Mouse (Mus musculus): ENCODE measurements around the gene Angptl6.

Gene Angptl6

DNA sequence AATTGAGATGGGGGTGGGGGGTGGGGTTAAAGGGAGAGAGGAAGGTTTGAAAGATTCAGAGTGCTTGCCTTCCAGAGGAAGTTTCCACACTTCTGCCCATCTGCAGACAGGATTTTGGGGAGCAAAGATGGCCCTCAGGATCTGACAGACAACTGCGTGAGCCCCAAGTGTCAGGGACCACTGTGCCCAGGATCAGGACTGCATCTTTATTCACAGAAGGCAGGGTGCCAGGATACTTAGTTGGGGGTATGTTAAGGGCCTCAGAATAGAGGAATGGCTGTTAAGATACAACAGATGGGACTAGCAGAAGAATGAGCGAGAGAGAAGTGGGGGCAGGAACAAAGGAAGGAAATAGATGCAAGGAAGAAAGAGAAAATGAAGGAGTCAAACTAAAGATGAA is 7.0 kb upstream of the Angptl6 start:
- DNase-seq (ENCODE audit: low read depth) = no peak

DNA sequence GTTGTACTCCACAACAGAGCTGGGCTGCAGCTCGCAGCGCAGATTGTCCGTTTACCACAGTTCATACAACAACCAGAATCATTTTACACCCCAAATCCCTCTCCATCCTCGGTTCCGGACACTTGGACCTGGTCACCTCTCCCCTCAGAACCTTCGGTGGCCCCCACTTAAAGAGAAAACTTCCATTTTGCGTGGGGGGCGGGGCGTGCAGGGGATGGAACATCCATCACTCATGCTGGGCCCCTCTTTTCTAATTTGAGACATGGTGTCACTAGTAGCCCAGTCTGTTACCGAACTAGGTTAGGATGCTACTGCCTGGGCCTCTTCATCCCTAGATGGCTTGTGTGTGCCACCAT is 839 bp downstream of the Angptl6 start:
- no peak for DNase-seq (ENCODE audit: low read depth)

DNA sequence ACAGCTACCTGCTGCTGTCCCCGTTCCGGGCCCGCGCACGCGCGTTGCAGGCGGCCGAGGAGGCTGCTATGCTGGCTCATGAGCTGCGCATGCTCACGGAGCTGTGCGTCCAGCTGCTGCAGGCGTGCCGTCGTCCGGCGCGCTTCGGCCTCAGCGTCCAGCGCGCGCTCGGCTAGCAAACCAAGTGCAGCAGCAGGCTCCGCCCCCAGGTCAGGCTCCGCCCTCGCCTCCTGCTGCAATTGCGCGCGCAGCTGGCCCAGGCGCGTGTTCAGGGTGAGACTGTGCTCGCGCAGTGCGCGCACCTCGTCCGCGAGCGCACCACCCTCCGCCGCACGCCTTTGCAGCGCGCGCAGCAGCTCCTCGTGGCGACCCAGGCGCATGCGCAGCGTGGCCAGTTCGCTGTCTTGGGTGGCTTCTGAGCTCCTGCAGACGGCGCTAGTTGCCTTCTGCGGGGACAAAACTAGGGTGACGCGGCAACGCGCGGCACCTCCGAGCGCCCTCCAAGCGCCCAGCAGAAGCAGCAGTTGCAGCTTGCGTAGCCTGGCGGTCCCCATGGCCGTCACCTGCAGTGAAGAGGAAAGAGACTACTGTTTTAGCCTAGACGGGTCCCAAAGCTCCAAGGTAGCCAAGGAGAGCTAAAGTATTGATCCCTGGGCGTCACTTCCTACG is 1.4 kb downstream of the Angptl6 start:
- peak; percentile 96 for DNase-seq (ENCODE audit: low read depth)

DNA sequence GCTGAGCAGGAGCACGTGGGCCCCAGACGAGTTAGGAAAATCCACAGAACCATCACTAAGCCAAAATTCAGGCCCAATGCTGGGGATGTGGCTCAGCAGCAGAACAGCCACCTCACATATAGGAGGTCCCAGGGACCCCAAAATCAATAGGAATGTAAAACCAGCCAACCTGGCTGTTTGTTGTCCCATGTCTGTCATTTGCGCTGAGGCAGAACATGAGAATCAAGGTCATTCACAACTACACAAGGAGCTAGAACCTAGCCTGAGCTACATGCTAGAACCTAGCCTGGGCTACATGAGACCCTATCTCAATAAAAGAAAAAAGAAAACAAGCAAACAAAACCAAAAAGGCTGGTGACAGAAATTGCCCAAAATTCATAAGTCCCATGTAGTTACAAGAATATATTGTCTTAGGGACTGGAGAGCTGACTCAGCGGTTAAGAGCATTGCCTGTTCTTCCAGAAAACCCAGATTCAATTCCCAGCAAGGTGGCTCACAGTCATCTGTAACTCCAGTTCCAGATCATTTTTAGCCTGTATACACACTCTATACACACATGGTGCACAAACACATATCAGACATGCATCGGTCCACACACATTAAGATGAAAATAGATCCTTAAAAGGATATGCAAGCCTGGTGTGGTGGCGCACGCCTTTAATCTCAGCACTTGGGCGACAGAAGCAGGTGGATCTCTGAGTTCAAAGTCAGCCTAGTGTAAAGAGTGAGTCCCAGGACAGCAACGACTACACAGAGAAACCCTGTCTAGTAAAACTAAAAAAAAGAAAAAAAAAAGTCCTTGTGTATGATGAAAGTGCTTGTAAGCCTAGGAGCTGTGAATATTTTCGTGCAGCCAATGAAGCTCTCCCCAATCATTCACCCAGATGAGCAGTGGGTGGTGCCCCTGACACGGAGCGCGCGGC is 2.1 kb downstream of the Angptl6 start:
- no peak for DNase-seq (ENCODE audit: low read depth)

DNA sequence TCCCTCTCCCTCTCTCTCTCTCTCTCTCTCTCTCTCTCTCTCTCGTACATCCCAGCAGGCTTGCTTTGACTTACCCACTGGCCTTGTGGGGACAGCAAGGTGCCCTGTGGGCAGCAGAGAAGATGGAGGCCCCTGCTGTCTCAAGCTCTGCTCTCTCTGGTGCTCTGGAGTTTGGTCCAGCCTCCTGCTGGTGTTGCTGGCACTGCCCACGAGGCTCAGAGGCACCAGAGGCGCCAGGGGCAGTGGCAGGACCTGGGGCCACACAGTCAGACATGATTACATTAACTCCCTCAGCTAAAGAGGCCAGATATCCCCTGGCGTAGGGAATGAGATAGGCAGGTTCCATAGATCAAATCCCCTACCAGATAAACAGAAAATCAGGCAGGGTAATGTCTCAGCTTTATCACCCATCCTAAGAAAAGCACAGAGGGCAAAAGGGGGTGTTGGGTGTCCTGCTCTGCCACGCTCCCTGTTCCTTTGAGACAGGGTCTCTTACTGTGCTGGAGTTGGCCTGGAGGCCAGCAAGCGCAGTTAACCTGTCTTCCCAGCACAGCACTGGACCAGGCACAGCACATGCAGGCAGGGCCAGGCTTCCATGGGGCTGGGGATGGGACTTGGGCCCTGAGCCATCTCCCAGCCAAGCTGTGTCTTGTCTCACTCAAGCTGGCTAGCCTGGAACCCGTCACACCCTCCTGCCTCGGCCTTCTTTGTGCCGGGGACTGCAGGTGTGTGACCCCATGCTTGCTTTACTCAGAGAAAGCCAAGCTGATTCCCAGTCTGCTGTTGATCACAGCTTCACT is 3.0 kb downstream of the Angptl6 start:
- no peak for DNase-seq (ENCODE audit: low read depth)

DNA sequence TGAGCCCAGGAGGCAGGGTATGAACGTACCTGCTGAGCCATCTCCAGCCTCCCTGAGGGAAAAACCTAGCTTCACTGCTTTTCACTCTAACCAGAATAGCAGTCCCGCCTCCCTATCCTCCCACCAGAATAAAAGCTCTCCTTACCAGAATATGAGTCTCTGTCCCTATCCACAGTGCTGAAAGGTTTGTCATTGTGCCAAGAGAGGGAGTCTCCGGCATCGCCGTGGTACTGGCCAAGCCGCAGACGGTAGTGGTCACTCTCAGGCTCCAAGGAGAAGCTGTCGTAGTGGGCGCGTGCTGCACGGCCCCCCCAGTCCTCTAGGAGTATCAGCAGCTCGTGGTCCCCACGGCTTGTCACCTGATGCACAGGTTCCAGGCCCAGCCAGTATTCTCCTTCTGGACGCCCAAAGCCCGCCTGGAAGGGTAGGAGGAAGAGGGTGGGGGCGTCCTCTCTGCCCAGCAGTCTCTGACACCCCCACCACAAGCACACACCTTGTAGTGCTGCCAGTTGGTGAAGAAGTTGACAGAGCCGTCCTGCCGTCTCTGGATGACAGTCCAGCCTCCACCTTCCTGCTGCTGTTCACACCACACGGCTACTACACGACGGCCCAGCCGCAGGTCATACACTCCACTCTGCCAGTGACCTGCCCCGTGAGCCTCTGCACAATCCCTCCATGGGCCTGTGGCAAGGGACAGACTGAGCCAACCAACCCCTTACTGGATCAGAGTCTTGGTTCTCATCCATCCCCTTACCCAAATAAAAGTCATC is 4.3 kb downstream of the Angptl6 start:
- DNase-seq (ENCODE audit: low read depth) = no peak

DNA sequence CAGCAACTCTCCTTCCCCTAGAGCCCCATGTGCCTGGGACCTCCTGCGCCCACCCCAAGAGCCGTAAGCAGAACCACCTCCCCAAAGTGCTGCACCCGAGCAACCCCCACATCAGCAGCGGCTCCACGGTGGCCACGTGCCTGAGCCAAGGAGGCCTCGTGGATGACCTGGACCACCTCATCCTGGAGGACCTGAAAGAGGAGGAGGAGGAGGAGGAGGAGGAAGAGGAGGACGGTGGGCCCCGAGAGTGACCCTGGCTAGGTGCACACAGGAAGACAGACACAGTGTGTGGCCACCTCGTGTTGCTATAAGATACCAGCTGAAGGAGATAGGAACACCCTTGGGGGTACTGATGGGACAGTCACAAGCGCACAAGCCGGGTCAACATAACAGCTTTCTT is 6.0 kb downstream of the Angptl6 start:
- no peak for DNase-seq (ENCODE audit: low read depth)

DNA sequence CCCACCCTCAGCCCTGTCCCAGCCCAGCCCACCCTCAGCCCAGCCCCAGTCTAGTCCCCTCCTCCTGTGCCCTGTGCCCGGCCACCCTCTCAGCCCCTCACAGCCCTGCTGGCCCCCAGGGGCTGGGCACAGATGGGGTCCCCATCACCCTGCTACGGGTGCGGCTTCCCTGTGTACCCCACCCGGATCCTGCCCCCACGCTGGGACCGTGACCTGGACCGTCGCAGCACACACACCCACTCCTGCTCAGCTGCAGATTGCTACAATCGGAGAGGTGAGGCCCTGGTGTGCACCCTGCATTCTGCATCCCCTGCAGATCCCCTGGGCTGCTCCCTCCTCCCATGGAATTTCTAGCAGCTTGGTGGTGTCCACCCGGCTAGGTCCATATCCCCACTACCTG is 6.5 kb downstream of the Angptl6 start:
- DNase-seq (ENCODE audit: low read depth) = no peak

DNA sequence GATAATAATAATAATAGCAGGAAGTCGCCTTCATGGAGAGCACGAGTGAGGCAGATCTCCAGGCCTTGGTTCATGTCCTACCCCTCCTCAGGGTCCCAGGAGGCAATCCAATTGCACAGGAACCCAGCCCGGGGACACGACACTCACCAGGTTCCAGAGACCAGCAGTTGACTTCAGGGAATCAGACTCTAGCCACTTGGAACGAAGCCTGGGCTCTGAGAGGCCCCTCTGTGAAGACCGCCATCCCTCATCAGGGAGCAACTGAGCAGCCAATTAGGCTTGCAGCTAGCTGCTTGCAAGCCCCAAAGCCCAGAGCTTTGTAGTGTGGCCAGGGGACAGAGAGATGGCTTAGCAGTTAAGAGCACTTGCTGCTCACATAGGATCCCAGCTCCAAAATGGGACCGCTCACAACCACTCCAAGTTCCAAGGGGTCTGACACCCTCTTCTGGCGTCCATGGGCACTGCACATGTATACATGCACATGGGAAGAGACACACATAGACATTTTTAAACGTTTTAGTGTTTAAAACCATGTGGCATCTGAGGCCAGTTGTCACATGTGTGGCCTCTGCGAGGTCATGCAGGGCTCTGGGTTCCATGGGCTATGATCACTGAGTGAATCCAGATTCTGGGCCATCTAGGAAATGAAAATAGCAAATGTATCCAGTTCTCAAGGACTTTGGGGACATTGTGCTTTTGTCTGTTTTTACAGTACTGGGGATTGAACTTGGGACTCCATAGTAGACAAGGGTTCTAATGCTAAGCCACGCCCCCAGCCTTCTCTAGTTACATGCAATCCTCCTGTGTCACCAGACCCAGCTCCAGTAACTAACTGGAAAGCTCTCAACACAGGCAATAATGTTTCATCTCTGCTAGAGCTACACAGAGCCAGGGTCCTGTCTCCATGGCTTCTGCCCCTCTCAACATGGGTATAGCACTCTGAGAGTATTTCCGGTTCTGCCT is 9.0 kb downstream of the Angptl6 start:
- DNase-seq (ENCODE audit: low read depth) = no peak

DNA sequence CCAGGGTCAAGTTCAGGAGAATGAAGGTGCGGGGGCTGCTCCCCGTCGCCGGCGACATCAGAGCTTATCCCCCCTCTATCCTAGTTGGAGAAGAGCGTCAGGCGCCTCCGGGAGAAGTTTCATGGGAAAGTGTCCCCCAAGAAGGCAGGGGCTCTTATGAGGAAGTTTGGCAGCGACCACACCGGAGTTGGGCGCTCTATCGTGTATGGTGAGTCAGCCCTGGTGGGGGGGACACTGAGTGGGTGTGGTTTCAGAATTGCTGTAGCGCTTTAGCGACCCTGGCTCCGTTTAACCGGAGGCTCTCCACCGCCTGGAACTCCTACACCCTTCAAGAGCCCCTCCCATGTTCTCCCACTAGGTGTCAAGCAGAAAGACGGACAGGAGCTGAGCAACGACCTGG is 10.3 kb downstream of the Angptl6 start:
- no peak for DNase-seq (ENCODE audit: low read depth)

DNA sequence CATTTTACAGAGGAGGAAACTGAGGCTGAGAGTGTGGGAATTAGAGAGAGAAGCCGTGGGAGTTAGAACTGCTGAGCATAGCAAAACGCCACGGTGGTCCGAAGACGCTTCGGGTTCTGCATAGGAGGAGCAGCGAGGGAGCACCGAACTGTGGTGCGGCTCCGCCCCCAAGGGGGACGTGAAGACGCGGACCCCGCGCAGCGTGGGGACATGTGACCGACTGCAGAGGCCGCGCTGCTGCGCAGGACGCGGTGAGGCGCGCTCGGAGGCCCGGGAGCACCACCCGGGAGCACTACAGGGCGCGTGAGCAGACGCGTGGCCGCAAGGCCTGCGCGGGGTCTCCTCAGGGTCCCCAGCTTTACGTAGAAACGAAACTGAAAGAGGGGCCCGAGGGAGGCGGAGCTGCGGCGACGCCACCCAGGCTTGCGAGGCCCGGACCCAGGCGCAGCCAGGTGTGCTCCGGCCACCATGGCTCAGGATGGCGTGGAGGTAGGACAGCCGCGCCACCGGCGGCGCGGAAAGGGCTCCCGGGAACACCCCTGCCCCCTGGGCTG is 11.0 kb downstream of the Angptl6 start, which contains the start of gene A230050P20Rik:
Gene A230050P20Rik, plus strand, starts transcription at position 195 of the 554 bp plus-strand sequence.
- DNase-seq (ENCODE audit: low read depth) = no peak

DNA sequence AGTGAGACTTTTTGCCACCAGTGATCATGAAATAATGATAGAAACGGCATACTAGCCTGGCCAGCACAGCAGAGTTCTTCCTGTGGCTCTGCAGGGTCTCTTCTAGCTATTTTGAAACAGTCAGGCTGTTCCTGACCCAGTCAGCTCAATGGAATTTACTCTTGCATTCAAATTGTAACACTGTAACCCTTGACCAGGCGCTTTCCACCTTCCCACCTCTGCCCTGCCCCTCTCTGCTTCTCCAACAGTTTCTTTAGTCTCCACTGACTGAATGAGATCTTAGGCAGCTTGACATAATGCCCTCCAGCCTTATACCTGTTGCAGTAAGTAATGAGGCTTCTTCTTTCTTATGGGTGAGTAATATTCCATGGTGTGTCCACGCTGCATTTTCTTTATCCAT is 12.6 kb downstream of the Angptl6 start:
- DNase-seq (ENCODE audit: low read depth) = no peak

DNA sequence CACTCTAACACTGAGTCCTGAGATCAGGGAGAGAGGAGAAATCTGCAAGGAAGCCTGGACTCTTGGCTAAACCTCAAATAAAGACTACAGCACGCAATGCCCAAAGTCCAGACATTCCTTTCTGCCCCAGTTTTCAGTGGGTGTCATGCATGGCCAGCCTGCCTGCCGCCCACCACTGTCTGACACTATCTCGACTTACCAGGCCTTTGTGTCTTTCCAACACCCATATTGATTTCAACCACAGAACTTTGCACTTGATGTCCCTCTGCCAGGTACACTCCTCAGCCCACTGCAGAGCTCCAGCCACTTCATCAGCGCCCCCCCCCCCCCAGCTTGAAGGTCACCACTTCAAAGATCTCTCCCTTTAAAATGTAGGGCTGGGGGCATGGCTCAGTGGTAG is 17.3 kb downstream of the Angptl6 start:
- no peak for DNase-seq (ENCODE audit: low read depth)

DNA sequence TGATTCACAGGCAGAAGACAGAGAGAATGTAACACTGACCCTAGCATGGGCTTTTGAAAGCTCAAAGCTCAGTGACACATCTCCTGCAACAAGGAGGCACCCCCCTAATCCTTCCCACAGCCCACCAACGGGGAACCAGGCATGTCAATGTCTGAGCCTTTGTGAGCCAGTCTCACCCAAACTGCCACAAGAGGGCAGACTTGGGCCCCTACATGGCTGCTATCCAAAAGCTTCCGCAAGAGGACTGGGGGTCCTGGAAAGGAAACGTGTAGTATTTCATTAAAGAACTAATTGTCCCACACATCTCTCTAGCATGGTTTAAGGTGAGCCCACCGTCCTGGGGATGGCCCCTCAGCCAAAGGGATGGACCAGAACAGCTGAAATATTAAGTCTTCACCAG is 17.7 kb downstream of the Angptl6 start:
- no peak for DNase-seq (ENCODE audit: low read depth)

DNA sequence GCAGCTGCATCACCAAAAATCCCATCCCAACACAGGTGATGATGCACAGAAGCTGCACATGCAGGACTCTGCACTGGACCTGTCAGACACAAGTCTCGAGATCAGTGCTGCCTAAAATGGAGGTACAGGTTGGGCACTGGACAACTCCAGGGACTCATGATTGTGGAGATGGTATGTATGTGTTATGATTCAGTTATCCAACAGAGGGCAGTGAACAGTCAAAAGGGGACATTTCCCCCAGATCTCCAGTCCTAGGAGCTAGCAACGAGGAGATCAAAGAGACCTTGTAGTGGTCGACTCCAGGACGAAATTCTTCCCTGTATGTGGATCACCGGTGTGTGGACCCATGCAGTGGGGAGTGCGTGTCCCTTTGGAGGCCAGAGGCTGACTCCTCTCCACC is 19.6 kb downstream of the Angptl6 start:
- DNase-seq (ENCODE audit: low read depth) = no peak

DNA sequence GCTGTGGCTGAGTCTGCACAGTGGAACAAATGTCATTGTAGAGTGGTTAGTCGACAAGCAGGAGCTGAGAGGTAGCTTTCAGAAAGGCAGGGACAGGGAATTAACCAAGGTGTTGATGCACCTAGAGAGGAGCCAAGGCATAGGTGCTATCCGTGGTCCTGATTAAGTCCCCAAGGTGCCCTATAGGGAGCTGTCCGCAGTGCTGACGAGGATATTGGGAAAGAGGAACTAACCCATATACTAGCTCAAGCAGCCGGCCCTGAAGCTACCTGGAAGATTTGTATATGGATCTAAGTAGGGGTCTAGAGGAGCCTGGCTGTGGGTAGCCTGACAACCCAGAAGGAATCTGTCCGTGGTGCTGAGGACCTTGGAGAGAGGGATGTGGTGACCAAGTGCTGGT is 22.4 kb downstream of the Angptl6 start:
- peak; percentile 76 for DNase-seq (ENCODE audit: low read depth)

DNA sequence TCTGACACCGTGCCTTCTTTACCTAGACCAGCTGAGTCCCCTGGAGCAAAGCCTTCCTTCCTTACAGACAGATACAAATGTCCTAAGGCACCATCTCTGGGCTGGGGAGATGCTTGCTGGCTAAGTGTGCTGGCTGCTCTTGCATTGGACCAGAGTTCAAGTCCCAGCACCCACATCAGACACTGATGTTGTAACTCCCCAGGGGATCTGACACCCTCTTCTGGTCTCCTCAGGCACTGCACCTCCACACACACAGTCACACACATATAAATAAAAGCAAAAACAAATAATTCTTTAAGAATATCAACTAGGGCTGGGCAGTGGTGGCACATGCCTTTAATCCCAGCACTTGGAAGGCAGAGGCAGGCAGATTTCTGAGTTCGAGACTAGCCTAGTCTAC is 29.3 kb downstream of the Angptl6 start:
- DNase-seq (ENCODE audit: low read depth) = no peak

DNA sequence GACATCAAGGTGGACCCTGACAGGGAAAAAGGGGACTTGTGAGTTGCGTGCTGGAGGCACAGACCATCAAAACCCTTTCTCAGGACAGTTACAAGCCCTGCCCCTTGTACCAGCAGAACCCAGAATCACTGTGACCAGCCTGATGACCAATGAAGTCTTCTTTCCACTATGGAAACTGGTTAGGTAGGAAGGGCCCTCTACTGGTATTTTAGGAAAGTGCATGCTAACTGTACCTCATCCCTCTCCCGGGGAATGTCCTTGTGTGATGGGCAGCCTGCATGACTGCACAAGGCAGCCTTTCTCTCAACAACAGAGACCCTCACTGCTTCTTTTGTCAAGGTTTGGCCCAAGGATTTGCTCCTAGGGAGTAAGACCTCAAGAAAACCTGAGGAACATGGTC is 36.9 kb downstream of the Angptl6 start:
- no peak for DNase-seq (ENCODE audit: low read depth)

DNA sequence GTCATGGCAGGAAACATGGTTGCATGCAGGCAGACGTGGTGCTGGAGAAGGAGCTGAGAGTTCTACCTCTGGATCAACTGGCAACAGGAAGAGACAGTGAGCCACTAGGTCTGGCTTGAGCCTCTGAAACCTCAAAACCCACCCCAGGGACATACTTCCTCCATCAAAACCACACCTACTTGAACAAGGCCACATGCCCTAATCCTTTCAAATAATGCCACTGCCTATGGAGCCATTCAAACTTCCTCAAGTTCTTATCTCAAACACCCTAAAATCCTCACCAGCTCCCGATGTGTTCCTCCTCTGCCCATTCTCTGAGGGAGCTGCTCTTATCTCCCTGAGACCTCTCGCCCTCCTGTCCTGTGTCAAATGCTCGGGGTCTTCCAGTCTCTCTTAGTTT is 37.3 kb downstream of the Angptl6 start:
- DNase-seq (ENCODE audit: low read depth) = no peak

DNA sequence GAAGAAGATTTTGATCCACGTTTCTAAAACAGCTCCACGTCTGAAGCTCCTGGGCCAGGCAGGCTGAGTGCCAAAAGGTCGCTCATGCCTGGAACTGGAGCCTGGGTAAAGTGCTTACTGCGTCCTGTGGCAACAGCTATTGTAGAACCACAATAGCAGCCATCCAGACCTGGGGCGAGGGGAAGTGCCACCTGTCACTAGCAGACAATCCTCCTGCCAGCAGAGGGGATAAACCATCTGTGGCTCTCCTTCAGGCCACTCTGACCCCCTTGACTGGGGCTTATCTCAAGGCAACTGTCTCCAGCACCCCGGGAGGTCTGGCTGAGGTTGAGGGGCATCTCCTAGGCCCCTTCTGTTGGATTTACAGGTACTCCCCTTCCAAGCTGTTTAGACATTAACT is 40.6 kb downstream of the Angptl6 start:
- no peak for DNase-seq (ENCODE audit: low read depth)
